Mouse (Mus musculus) MEL (cell line): ENCODE results near the gene Trank1.

ENCODE experiments used
- MXI1 ChIP-seq: IDR thresholded peaks from 2 replicates; pipeline ENCODE4 v1.6.1; 2011; ENCODE audit warnings: mild to moderate bottlenecking, low read depth, low read length, improper control_type of control experiment
- POLR2A ChIP-seq, 2 experiments: IDR thresholded peaks; 2 replicates each; pipeline ENCODE4 v1.6.1; 2011 to 2012; ENCODE audit warnings: low read length in 2 of 2, mild to moderate bottlenecking in 2 of 2, control low read depth in 1 of 2, improper control_type of control experiment in 1 of 2, low read depth in 1 of 2, moderate library complexity in 1 of 2; ENCODE audit not compliant: control insufficient read depth in 1 of 2, insufficient read depth in 1 of 2, poor library complexity in 1 of 2
- RAD21 ChIP-seq: IDR thresholded peaks from 2 replicates; pipeline ENCODE4 v1.6.1; 2011; ENCODE audit warnings: mild to moderate bottlenecking, low read depth, low read length, improper control_type of control experiment

GRCm38 (mm10) chr9:111351641-111352040 lies 40.1 kb downstream of the Trank1 start:
- TF ChIP-seq MXI1 (no peak), POLR2A (IDR thresholded peaks at IDR 0.05; ENCODE audit: control insufficient read depth in 1 of 2, insufficient read depth in 1 of 2, low read depth in 1 of 2, low read length in 2 of 2, poor library complexity in 1 of 2) (no peak), RAD21 (no peak)
